Mouse (Mus musculus) cortical plate, adult 2 months (tissue): ENCODE measurements around the gene Ak3.

Experiments
- CTCF ChIP-seq: fragments of 200-500 bp; IDR thresholded peaks from 2 replicates; pipeline ENCODE4 v1.5.1; 2011; ENCODE audit warnings: mild to moderate bottlenecking, control low read depth, low read length; ENCODE audit not compliant: insufficient read depth; ENCODE audit errors: extremely low read depth
- POLR2A ChIP-seq: fragments of 200-500 bp; IDR thresholded peaks from 2 replicates; pipeline ENCODE4 v1.6.1; 2011; ENCODE audit warnings: mild to moderate bottlenecking, low read length, control low read depth; ENCODE audit not compliant: insufficient read depth; ENCODE audit errors: extremely low read depth

DNA sequence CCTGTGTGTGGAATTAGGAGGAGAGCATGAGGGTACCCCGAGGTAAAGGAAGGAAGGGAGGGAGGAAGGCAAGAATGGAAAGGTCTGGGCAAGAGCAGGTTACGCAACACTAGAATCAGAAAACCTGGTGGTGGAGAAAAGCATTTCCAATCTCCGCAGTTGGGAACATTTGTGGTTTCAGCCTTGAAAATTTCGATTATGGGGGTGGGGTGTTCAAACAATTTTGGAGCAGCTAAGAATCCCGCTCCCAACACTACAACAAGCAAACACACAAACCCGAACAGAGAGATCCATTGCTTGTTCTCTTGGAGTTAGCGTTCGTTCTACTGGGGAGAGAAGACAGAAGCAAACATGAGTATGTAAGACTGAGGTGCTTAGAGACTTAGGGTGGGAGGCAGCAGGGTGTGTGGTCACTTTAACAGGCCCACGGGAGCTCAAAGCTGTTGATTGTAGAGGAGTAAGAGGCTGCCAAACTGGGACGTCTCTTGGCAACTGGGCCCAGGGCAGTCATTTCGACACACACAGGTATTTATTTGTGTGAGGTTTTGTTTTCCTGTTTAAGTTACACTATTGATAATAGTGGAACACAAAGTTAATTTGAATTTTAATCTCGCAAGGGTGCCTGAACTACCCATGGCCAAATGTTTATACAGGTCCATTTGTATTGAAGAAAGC is 1.8 kb upstream of the Ak3 start:
- TF ChIP-seq CTCF (no peak), POLR2A (no peak)
